Mouse (Mus musculus) left cerebral cortex, postnatal 36 days (tissue): Measurements from ENCODE around the gene Foxn1. TPM values are rescaled to one million over a fixed set of nuclear protein-coding genes. Genes with fewer than 3 reads are reported as not detected.

ENCODE experiments used
- DNase-seq, 2 experiments: peaks; one replicate each; pipeline ENCODE4 v3.0.0; 2021 to 2022; ENCODE audit warnings: low spot score in 2 of 2, mixed read lengths in 1 of 2
- intact Hi-C: fragments of 180-260 bp; cut with DNase I; formaldehyde crosslinking; loops from one replicate; pipeline ENCODE4 v1.15.1; 2025
- total RNA-seq, 2 experiments: library from RNA; stranded (reverse); gene quantifications; 2 replicates each; pipeline ENCODE4 v1.2.3; 2021

The Foxn1 gene
- total RNA-seq, 2 experiments from 2014 or later, result not detected

- peak; percentile 71 to 73 for DNase-seq
- intact Hi-C loops, result loop anchor here (5.0 kb wide), 1 partner anchor 71 kb away; no protein-coding TSS in a partner anchor
These were observed 42.7 kb downstream of the Foxn1 start, which contains the start of gene Unc119 for GRCm38 (mm10) chr11:78343381-78344327. TSS of gene Unc119 (plus strand) at chr11:78343482.

DNA sequence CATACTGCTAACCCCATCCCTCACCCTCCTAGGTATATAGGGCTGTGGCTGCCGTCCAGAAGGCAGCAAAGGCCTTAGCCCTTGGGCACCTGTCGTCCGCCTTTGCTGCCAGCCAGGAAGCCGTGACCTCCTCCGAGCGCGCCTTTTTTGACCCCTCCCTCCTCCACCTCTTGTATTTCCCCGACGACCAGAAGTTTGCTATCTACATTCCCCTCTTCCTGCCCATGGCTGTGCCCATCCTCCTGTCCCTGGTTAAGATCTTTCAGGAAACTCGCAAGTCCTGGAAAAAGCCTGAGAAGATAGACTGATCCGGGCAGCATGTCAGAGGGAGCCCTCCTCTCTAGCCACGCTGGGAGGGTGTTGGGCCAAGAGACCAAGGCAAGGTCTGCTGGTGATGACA lies 44.7 kb downstream of the Foxn1 start:
- DNase-seq, result no peak
- intact Hi-C loops, result loop anchor here (5.0 kb wide), 1 partner anchor 69 kb away; no protein-coding TSS in a partner anchor

DNA sequence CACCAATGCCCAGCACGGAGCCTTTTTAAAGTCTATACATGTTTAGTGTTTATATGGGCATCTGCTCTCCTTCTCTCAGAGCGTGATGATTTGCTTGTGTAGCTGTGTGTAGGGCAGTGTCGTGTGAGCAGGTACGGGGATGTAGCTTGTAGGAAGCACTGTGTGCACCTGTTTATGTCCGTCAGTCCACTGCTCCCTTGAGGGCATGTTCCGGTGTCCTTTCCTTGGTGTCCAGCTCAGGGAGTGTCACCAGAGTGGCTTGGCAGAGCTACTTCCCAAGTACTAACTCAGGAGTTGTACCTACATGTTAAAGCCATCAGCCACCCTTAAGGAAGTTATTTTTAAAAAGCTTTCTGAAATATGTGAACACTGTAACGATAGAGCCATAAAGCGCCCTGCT lies 49.3 kb downstream of the Foxn1 start:
- intact Hi-C loops, result loop anchor here (5.0 kb wide), 1 partner anchor 50 kb away; no protein-coding TSS in a partner anchor
- no peak for DNase-seq

- intact Hi-C loops, result no loop called here
These were observed 52.4 kb downstream of the Foxn1 start for GRCm38 (mm10) chr11:78333992-78334391.

GRCm38 (mm10) chr11:78332676-78333075 lies 53.7 kb downstream of the Foxn1 start:
- intact Hi-C loops, result no loop called here
- no peak for DNase-seq

More at GRCm38 (mm10) chr11:78333992-78334391, 52.4 kb downstream of the Foxn1 start:
- DNase-seq, result no peak

GRCm38 (mm10) chr11:78328512-78329056 lies 57.8 kb downstream of the Foxn1 start:
- intact Hi-C loops, result loop anchor here (5.0 kb wide), 1 partner anchor 66 kb away; the partner anchor contains the start of gene 2610507B11Rik
- DNase-seq, result no peak

DNA sequence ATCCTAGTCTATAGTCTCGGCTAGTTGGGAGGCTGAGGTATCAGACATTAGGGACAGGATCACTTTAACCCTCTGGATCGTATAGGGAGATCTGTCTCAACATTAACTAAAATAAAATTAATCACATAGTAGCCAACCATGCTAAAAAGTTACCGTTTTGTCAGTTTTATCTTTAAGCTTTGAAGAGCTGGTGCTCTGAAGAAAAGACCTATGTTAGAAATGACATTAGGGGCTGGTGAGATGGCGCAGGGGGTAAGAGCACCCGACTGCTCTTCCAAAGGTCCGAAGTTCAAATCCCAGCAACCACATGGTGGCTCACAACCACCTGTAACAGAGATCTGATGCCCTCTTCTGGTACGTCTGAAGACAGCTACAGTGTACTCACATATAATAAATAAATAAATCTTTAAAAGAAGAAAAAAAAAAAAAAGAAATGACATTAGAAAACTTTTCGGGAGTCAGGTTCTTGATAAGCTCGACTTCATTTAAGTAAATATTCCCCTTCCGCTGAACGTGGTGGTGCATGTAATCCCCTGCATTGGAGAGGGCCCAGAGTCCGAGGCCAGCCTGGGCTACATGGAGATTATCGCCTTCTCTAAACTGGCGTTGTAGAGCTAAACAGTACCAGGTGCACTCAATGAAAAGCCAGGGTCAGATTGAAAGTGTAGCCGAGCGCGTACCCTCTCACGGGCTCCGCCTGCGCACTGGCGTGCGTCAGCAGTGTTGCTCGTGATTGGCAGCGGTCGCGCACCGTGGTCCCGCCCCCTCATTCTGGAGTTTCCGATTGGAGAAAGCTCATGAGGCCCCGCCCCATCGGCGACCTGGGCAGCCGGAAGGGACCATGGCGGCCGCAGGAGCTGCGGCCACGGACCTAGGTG lies 58.5 kb downstream of the Foxn1 start, which contains the start of gene Pigs:
Pigs (plus strand) TSS at position 782 of the 878 bp plus-strand sequence.
- intact Hi-C loops, result loop anchor here (5.0 kb wide), 1 partner anchor 66 kb away; the partner anchor contains the start of gene 2610507B11Rik
- peak; percentile 93 to 95 for DNase-seq

DNA sequence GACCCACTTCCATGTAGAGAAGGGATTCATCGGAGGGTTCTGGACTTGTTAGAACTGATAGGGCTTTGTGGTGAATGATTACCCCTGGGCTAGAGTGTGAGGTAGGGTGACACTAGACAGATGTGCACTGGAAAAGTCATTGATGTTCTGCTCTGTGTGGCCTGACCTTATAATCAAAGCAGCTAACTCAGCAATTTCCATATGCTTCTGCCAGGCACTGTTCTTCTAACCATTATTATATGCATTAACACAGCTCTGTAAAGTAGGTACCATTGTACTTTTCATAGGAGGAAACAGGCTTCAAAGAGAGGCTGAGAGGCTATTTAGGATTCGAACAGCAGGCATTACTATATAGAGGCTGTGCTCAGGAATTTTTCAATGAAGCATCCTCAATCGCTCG lies 59.1 kb downstream of the Foxn1 start:
- intact Hi-C loops, result loop anchor here (5.0 kb wide), 1 partner anchor 65 kb away; the partner anchor contains the start of gene 2610507B11Rik

GRCm38 (mm10) chr11:78324965-78325364 lies 61.4 kb downstream of the Foxn1 start:
- intact Hi-C loops, result loop anchor here (5.0 kb wide), 1 partner anchor 63 kb away; the partner anchor contains the start of gene 2610507B11Rik
- no peak for DNase-seq

More for the DNA sequence above, 59.1 kb downstream of the Foxn1 start:
- DNase-seq, result no peak

DNA sequence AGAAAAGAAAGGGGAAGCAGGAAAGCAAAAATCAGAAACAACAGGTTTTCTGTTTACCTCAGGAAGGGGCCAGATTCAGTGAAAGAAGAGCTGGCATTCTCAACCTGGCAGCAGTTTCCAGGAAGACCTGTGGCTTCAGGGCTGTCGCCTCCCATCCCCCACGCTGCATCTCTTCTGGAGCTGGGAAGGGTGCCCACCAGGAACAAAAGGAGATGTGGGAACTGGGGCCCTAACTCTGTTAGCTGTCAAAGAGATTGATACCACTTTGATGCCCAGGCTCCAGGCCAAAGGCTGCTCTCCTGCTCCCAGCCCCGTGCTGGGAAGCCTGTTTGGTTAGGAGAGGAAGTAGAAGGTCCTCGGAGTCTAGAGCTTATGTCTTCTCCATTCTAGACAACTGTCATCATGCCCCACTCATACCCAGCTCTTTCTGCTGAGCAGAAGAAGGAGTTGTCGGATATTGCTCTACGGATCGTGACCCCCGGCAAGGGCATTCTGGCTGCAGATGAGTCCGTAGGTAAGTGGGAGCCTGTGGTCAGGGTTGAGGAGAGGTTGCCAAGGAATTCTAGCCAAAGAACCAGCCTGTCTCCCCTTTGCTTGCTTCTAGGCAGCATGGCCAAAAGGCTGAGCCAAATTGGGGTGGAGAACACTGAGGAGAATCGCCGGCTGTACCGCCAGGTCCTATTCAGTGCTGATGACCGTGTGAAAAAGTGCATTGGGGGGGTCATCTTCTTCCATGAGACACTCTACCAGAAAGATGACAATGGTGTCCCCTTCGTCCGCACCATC lies 62.2 kb downstream of the Foxn1 start:
- no peak for DNase-seq
- intact Hi-C loops, result no loop called here

DNA sequence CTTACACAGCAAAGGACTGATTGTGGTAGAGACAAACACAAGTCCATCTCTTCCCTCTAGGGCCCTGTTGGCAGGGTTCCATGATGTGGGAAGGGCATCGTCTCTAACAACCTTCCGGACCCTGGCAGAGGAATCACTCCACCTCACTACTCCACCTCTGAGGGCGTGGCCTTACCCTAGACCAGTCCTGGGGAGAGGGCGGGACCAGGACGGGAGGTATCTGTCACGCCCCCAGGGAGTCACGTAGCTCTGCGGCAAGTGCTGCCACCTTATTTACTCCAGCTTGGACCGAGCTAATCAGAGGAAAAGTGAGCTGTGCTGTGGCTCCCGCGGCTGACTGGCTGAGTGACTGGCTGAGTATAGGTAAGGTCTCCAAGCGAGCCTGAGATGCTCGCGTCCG lies 63.5 kb downstream of the Foxn1 start, which contains the start of gene Aldoc:
Aldoc (plus strand) TSS at position 109 of the 400 bp plus-strand sequence.
- peak; percentile 69 to 78 for DNase-seq
- intact Hi-C loops, result no loop called here

- DNase-seq, result no peak
- intact Hi-C loops, result no loop called here
These were observed 64.1 kb downstream of the Foxn1 start for GRCm38 (mm10) chr11:78322076-78322831.

GRCm38 (mm10) chr11:78318411-78318810 lies 67.9 kb downstream of the Foxn1 start:
- intact Hi-C loops, result no loop called here
- no peak for DNase-seq

DNA sequence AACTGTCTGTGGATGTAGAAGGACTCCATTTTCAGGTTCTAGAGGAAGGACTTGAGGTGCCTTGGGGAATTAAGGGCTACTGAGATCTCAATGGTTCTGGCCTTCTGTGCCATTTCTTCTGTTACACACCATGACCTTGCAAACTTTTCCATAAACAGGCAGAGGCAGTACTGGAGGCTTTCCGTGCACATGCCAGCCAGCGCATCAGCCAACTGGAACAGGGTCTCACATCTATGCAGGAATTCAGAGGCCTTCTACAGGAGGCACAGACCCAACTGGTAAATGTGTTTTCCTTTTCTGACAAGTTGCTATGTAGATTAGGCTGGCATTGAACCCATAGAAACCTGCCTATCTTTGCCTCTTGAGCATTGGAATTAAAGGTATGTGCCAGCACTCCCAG lies 72.7 kb downstream of the Foxn1 start:
- intact Hi-C loops, result no loop called here
- DNase-seq, result no peak

DNA sequence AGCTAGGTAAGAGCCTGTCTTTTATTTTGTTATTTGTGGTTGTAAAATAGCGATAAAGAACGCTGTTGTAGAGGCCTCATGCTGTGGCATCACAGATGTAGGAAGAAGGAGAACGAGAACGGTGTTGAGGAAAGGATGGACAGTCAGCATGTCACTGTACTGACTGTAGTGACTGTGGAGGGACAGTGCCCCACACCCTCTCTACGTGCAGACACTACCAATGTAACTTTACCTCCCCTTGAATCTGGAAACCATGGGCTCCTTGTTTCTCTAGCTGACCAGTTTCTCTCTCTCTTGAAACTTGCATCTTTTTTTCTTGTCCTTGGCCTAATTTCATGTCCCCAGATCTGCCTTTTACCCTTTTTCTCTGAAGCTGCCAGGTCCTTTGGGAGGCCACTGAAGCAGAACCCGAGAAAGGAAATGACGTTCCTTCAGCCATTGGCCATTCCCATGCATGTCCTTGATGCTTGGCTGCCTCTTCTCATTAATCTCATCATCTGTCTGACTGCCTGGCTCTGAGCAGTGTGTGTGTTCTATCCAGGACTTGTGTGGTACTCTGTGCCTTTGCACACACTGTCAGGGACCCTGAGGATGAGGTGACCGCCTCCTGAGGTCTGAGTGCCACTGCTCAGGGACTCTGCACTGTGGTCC lies 75.4 kb downstream of the Foxn1 start:
- intact Hi-C loops, result no loop called here
- DNase-seq, result no peak
